Mouse (Mus musculus) retina, postnatal 1 day (tissue): ENCODE measurements around the gene Zfp319.

ENCODE experiments used
- DNase-seq: peaks from one replicate; pipeline ENCODE4 v3.0.0-alpha.2; 2012

The Zfp319 gene

DNA sequence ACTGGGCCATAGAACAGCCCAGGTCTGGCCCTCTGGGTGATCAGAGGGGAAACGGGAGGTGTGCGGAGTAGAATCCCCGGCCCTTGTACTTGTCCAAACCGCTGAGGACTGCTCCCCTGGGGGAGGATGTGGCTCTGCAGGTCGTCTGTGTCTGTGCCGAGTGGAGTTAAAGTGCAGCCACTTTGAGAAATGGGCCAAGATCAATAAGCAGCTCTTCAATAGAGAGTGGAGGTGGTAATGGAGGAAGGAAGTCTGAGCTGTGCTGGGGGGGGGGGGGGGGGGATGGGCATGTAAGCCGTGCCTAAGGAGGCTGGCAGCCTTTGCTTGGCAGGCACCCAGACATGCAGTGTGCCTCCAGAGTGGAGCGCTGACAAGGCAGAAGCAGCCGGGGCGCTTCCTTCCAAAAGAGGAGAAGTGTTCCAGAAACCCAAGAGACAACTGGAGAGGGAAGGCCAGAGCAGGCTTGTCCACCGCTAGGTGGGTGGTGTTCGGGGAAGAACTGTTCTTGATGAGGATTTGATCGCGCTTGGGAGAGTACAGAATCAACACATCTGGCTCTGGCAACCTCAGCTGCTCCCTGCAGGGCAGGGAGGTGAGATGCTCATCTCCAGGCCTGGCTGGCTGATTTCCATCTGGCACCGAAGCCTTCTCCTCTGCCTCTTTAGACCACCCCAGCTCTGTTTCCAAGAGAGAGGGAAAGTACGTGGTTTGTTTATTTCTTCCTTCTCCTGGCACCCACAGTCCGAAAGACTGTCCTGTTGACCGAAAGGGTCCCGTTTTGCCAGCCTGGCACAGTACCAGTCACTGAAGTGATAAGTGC, 17.3 kb upstream of the Zfp319 start:
- peak; percentile 30 for DNase-seq

- no peak for DNase-seq
Observed at GRCm38 (mm10) chr8:95348356-95348755, 16.6 kb upstream of the Zfp319 start.

GRCm38 (mm10) chr8:95346643-95347545, 15.1 kb upstream of the Zfp319 start:
- DNase-seq: peak; percentile 89

DNA sequence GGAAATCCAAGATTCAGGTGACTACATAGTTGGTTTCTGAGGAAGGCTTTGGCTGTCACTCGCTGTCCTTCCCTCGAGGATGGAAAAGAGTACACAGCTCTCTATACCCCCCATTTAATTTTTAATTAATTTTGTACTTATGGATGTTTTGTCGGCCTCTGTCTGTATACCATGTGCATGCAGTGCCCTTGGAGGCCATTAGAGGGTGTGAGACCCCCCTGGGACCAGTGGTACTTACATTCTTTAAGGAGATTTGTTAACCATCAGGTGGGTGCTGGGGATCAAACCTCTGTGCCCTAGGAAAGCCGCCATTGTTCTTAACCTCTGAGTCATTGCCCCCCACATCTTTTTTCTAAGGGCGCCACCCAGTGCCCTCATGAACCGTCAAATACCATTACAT, 12.9 kb upstream of the Zfp319 start:
- DNase-seq: no peak

- no peak for DNase-seq
Observed at GRCm38 (mm10) chr8:95341721-95342120, 10.0 kb upstream of the Zfp319 start.

GRCm38 (mm10) chr8:95336363-95336762, 4.6 kb upstream of the Zfp319 start:
- DNase-seq: no peak

DNA sequence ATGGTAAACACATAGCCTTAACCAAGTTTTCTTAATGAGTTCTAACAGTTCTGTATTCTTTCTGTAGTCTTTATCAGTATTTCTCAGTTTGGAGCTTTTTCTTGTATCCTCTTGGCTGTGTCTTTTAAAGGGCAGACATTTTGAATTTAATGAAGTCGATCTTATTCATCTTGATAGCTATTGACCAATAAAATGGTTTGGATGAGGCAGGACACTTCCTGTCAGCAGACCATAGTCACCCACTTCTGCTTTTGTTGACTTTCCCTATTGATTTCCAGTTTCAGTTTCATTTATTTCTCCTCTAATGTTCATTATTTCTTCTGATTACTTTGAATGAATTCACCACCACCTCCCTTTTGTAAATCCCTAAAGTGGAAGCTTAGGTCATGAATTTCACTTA, 4.0 kb upstream of the Zfp319 start:
- DNase-seq: no peak

DNA sequence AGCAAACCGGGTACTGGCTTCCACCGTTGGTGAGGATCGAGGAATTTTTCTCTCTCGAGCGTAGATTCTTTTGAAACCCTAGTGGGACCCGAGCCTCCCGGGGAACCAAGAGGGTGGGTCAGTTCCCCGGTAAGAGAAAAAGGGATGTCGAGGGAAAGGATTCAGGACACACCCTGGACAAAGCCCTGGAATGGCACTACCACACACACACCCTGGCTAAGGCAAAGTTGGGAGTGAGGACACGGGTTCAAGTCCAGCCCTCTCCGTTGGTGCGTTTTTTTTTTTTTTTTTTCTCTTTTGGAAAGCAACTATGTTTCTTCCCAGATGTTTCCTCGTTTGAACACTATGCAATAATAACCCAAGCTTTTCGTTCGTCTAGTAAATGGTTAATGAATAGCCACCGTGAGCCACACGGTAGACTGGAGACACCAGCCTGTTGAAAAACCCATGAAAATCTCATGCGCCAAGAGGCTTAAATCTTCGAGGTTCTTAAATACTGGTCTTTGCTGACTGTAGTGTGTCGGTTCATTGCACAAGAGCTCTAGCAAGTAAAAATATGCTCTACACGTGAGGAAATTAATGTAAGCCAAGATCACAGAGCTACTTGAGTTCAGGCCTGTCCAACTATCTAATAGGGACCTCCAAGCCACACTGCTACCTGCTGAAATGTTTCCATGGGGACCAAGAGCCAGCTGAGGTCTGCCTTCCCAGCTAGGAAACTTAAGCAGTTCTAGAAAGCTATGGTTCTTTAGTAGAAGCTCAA, 868 bp upstream of the Zfp319 start:
- no peak for DNase-seq

DNA sequence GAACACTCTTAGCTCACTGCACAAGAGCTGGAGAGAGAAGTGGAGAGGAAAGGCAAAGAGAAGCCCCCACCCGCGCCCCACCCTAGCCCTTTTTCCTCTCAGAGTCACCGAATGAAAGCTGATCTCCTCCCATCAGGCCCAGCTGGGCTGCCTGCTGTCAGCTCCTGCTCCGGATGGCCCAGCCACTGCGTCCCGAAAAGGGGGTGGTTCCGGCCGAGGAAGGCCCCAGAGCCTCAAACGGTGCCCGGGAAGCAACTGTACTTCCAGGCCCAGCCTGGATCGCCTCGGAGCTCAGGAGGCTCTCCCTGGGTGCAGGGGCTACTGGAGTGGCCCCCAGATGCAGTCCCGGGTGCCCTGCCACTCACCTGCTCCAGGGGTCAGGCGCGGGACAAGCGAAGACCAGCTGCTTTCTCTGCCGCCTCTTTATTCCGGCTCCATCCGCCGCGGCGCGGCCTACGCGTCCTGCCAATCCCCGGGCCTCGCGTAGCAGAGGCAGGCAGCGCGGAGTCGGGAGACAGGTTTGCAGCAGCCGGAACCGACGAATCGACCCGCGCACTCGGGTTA, 512 bp downstream of the Zfp319 start:
- DNase-seq: no peak

DNA sequence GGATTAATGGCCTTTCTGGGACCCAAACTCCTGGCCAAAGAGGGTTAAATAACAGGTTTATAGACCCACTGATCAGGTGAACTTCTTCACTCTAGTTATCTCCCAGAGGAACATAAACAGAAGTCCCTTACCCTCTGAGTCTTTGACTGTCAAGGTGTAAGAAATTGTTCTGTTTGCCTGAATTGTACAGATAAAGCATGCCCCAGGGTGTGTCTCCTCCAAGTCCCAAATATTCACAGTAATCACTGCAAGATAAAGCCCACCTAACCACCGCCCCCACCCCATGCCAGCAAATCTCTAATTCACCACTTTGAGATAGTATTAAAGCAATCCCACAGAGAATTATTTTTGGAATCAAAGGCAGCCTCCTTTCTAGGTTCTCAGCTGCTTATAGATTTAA, 1.4 kb downstream of the Zfp319 start:
- no peak for DNase-seq

- no peak for DNase-seq
Observed at GRCm38 (mm10) chr8:95327866-95328465, 3.8 kb downstream of the Zfp319 start.

DNA sequence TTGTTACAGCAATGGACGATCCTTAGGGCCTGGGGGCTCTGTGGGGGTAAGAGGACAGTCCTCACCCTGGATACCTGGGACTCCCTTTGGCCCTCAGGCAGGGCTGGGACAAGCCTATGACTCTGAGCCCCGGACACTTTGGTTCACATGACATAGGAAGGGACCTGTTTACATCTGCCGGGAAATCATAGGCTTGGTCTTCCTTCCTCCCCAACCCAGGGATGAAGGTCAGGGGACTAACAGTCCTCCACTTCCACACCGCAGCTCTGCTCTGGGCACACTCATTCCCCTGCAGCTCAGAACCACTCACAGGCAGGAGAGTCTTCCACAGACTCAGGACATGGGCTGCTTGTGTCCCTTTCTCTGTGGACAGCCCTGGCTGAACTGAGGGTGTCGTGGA, 4.9 kb downstream of the Zfp319 start:
- no peak for DNase-seq

- peak; percentile 66 for DNase-seq
Observed at GRCm38 (mm10) chr8:95324646-95325045, 7.1 kb downstream of the Zfp319 start.

- no peak for DNase-seq
Observed at GRCm38 (mm10) chr8:95323201-95323600, 8.5 kb downstream of the Zfp319 start.

GRCm38 (mm10) chr8:95320224-95321139, 11.3 kb downstream of the Zfp319 start:
- peak; percentile 69 for DNase-seq

GRCm38 (mm10) chr8:95315350-95315749, 16.4 kb downstream of the Zfp319 start:
- no peak for DNase-seq

GRCm38 (mm10) chr8:95314707-95315106, 17.0 kb downstream of the Zfp319 start:
- DNase-seq: no peak

DNA sequence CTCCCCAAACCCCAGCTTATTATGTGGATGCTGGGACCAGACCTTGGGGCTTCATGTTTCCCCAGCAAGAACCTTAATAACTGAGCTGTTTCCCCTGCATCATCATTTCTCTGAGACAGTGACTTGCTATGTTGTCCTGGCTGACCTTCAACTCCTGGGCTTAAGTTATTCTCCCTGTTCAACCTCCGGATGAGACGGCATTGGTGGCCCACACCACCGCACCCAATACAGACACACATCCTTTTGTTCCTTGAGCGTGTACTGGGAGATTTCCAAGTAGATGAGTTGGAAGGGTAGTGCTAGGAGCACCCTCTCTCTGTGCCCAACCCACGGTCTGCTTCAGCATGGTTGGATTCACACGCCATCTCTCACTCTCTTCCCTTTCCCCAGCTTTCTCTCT, 17.9 kb downstream of the Zfp319 start:
- no peak for DNase-seq

DNA sequence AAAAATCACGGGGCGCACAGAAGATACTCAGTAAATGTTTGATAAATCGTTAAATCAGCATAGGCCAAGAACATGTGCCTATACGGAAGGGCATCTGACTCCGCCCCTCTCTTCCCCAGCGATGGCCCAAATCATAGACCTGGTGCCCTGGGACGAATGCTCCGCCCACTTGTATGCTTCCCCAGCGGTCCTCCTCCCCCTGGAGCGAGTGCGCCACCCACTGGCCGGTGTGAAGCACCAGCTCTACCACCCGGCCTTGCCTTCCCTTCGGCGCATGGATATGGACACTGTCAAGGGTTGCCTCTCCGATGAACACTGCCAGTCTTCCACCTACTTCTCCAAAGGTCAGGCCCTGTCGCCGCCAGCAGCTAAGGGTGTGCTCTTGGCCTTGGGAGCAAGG, 18.9 kb downstream of the Zfp319 start:
- DNase-seq: peak; percentile 24

DNA sequence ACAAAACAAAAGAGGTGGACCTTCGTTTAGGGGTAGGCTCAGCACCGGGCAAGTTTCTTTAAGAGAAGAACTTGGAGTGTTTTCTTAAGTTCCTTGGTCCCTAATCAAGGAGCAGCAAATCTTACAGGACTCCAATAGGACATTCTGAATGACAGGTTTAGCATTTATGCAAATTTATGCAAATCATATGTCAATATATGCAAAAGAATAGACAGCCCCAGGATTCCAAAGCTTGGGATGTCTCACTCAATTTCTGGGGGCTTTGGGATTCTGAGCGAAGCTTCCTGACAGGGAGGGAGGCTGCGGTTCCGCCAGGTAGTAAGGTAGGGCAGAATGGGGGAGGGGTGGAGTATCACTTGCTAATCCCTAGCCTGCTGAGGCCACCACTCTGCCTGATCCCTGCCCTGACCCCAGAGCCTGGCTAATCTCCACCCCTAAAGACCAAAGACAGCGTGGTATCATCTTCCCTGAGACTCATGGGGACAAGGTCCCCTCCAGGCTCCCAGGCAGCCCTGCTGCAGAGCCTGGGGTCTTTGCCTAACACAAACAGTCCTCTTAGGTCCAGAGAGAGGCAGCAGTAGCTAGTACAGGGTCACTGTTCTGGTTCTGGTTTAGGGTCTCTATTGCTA, 21.3 kb downstream of the Zfp319 start, which contains the start of gene Tepp:
TSS of gene Tepp (plus strand) at position 225 of the 629 bp plus-strand sequence.
- DNase-seq: peak; percentile 55

- DNase-seq: peak; percentile 72
Observed at GRCm38 (mm10) chr8:95306431-95306830, 25.3 kb downstream of the Zfp319 start, which contains the start of gene Cngb1. Cngb1 (minus strand) TSS chr8:95306585.
